Mouse (Mus musculus) midbrain, embryonic 16.5 days (tissue): ENCODE measurements at regions not wholly inside any gene's neighbourhood (a gene's known extent, or its start where the extent isn't known, plus 50 kb on each side); places are given as distances from the start of the nearest gene placed in this dataset.

Experiments used
- ATAC-seq: fragments of 200-750 bp; cut with Nextera tagmentation; 2 replicates; pipeline ENCODE4 v1.8.0; 2017; ENCODE audit warnings: moderate TSS enrichment
- H3K27ac ChIP-seq: fragments of 300-500 bp; sonication (generic); 2 replicates; pipeline ENCODE4 v1.5.1; 2014; ENCODE audit warnings: mild to moderate bottlenecking, low read length, mixed read lengths
- H3K27me3 ChIP-seq: fragments of 300-500 bp; sonication (generic); 2 replicates; pipeline ENCODE4 v1.6.1; 2014; ENCODE audit warnings: low read depth, low read length, mixed read lengths; ENCODE audit not compliant: control insufficient read depth, insufficient read depth
- H3K36me3 ChIP-seq: fragments of 300-500 bp; sonication (generic); 2 replicates; pipeline ENCODE4 v1.6.1; 2014; ENCODE audit warnings: mild to moderate bottlenecking, low read length, moderate library complexity, mixed read lengths; ENCODE audit not compliant: control insufficient read depth, insufficient read depth
- H3K4me1 ChIP-seq: fragments of 300-500 bp; sonication (generic); 2 replicates; pipeline ENCODE4 v1.6.1; 2014; ENCODE audit warnings: mild to moderate bottlenecking, low read length, mixed read lengths; ENCODE audit not compliant: control insufficient read depth, insufficient read depth
- H3K4me2 ChIP-seq: fragments of 300-500 bp; sonication (generic); 2 replicates; pipeline ENCODE4 v1.6.1; 2014; ENCODE audit warnings: mild to moderate bottlenecking, low read length, mixed read lengths
- H3K4me3 ChIP-seq: fragments of 300-500 bp; sonication (generic); 2 replicates; pipeline ENCODE4 v1.5.1; 2014; ENCODE audit warnings: low read depth, mild to moderate bottlenecking, low read length, moderate library complexity, mixed read lengths
- H3K9ac ChIP-seq: fragments of 300-500 bp; sonication (generic); 2 replicates; pipeline ENCODE4 v1.6.1; 2014; ENCODE audit warnings: low read depth, low read length, mixed read lengths
- H3K9me3 ChIP-seq: fragments of 300-500 bp; sonication (generic); replicated peaks from 2 replicates; pipeline ENCODE4 v1.6.1; 2014; ENCODE audit warnings: mild to moderate bottlenecking, low read length, mixed read lengths; ENCODE audit not compliant: control insufficient read depth, poor library complexity, severe bottlenecking
- WGBS: fragments of 180-500 bp; shearing (Covaris S2); extraction: QIAGEN DNeasy Blood & Tissue Kit; methylation state at CpG from one replicate; pipeline ENCODE4 v1.1.7; 2014; 5-methylcytosine and 5-hydroxymethylcytosine counted together

DNA sequence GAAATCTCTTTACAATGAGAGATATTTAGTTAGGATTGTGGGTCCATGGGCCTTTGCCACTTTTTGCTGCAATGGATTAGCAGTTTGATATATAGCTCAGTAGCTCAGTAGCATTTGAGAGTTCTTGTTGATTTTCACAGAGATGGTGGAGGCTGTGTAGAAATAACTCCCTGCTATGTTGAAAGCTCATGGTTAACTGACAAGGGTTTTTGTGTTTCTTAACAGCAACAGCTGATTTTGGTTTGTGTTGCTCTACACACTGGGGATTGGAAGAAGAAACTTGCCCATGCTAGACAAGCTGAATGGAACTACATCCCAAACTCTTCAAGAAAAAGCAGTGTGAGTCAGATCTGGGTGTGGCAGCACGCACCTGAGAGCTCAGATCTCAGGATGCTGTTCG lies 50.6 kb upstream of the Mark1 start:
- H3K4me2 ChIP-seq: no peak overlapping the region
- no peak overlapping the region for H3K4me3 ChIP-seq
- no peak for ATAC-seq
- H3K27ac ChIP-seq: no peak overlapping the region
- no peaks in the 10 kb centered on the region for H3K27me3 ChIP-seq
- no peaks in the 10 kb centered on the region for H3K9me3 ChIP-seq
- WGBS: 82% methylated on average over 2 of the region's 2 CpGs
- no peak overlapping the region for H3K9ac ChIP-seq
- H3K4me1 ChIP-seq: no peaks in the 10 kb centered on the region
- no peaks in the 10 kb centered on the region for H3K36me3 ChIP-seq
